Mouse (Mus musculus) limb, embryonic 11.5 days (tissue): Measurements from ENCODE around the gene Orm2. TPM values are rescaled to one million over a fixed set of nuclear protein-coding genes. Genes with fewer than 3 reads are reported as not detected.

Experiments
- ATAC-seq: fragments of 200-750 bp; cut with Nextera tagmentation; 2 replicates; pipeline ENCODE4 v1.8.0; 2017; ENCODE audit warnings: low read depth; ENCODE audit not compliant: insufficient number of reproducible peaks, low FRiP score, low TSS enrichment
- DNase-seq: peaks from one replicate; pipeline ENCODE4 v3.0.0-alpha.2; 2015; ENCODE audit warnings: low spot score
- H3K27ac ChIP-seq: fragments of 300-500 bp; sonication (generic); replicated peaks from 2 replicates; pipeline ENCODE4 v1.5.1; 2014; ENCODE audit warnings: low read depth, mild to moderate bottlenecking, low read length
- H3K27me3 ChIP-seq: fragments of 300-500 bp; sonication (generic); 2 replicates; pipeline ENCODE4 v1.6.1; 2014; ENCODE audit warnings: mild to moderate bottlenecking, low read length, mixed read lengths; ENCODE audit not compliant: control insufficient read depth, insufficient read depth
- H3K36me3 ChIP-seq: fragments of 300-500 bp; sonication (generic); 2 replicates; pipeline ENCODE4 v1.6.1; 2014; ENCODE audit warnings: mild to moderate bottlenecking, low read length, moderate library complexity, mixed read lengths; ENCODE audit not compliant: control insufficient read depth, insufficient read depth
- H3K4me1 ChIP-seq: fragments of 300-500 bp; sonication (generic); 2 replicates; pipeline ENCODE4 v1.6.1; 2014; ENCODE audit warnings: low read length, mixed read lengths; ENCODE audit not compliant: control insufficient read depth, insufficient read depth
- H3K4me2 ChIP-seq: fragments of 300-500 bp; sonication (generic); 2 replicates; pipeline ENCODE4 v1.6.1; 2014; ENCODE audit warnings: low read depth, mild to moderate bottlenecking, moderate library complexity; ENCODE audit not compliant: severe bottlenecking
- H3K4me3 ChIP-seq: fragments of 300-500 bp; sonication (generic); 2 replicates; pipeline ENCODE4 v1.5.1; 2014; ENCODE audit warnings: low read depth, low read length
- H3K9ac ChIP-seq: fragments of 300-500 bp; sonication (generic); 2 replicates; pipeline ENCODE4 v1.6.1; 2014; ENCODE audit warnings: mild to moderate bottlenecking, low read length
- H3K9me3 ChIP-seq: fragments of 300-500 bp; sonication (generic); 2 replicates; pipeline ENCODE4 v1.6.1; 2016; ENCODE audit warnings: low read length; ENCODE audit not compliant: control insufficient read depth
- WGBS: fragments of 180-500 bp; shearing (Covaris S2); extraction: QIAGEN DNeasy Blood & Tissue Kit; methylation state at CpG from one replicate; pipeline ENCODE4 v1.1.7; 2014; 5-methylcytosine and 5-hydroxymethylcytosine counted together
- polyA plus RNA-seq: library from polyadenylated mRNA; unstranded; fragments of >200 nt; fragmentation: Nextera tagmentation; extraction: Ambion mirVana; gene quantifications from 2 replicates; pipeline ENCODE4 v1.2.1, GENCODE M21; 2014

Gene Orm2
- polyA plus RNA-seq, 1 experiment from 2014 or later = not detected

- Histone ChIP-seq H3K4me3 (no peak overlapping the region), H3K9ac (no peak overlapping the region), H3K27ac (no peak overlapping the region), H3K4me2 (no peak overlapping the region), H3K9me3 (no peaks in the 10 kb centered on the region), H3K27me3 (no peaks in the 10 kb centered on the region), H3K36me3 (peaks cover 5% of the 10 kb centered on the region; the same call in 1 of the 2 replicates), H3K4me1 (no peaks in the 10 kb centered on the region)
- DNase-seq = peak; percentile 92
- WGBS = 11% methylated on average over 4 of the region's 4 CpGs
- ATAC-seq = no peak
These were observed 6.3 kb downstream of the Orm2 start for GRCm38 (mm10) chr4:63368577-63368976.

DNA sequence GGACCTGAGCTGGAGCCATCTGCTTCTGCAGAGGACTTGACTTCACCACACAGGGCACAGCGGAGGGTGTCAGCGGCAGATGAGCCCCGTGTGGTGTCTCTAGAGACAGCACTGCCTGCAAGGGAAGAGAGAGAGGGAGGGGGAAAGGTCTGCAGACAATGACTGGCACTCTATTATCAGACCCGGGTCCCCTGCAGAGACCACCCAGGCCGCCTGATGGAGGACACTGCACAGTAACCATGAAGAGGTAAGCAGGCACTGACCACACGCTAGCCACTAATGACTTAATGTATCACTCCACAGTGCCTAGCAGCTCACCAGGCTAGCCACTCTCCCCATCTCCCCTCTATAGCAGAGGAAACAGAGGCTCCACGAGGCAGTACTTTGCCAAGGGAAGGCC is 8.6 kb downstream of the Orm2 start:
- WGBS = 63% methylated on average over 7 of the region's 7 CpGs
- no peaks in the 10 kb centered on the region for H3K4me1 ChIP-seq
- H3K4me3 ChIP-seq = no peak overlapping the region
- H3K36me3 ChIP-seq = peaks cover 10% of the 10 kb centered on the region; the same call in 1 of the 2 replicates
- H3K27ac ChIP-seq = no peak overlapping the region
- ATAC-seq (no peak), DNase-seq (no peak)
- no peaks in the 10 kb centered on the region for H3K27me3 ChIP-seq
- H3K9me3 ChIP-seq = no peaks in the 10 kb centered on the region
- H3K9ac ChIP-seq = no peak overlapping the region
- no peak overlapping the region for H3K4me2 ChIP-seq

- Histone ChIP-seq H3K27me3 (no peaks in the 10 kb centered on the region), H3K9me3 (no peaks in the 10 kb centered on the region), H3K36me3 (peaks cover 13% of the 10 kb centered on the region; the same call in 1 of the 2 replicates), H3K4me3 (no peak overlapping the region), H3K27ac (no peak overlapping the region), H3K4me1 (no peaks in the 10 kb centered on the region), H3K4me2 (no peak overlapping the region), H3K9ac (no peak overlapping the region)
- ATAC-seq (no peak), DNase-seq (peak; percentile 54)
- WGBS = 72% methylated on average over 3 of the region's 3 CpGs
These were observed 9.6 kb downstream of the Orm2 start for GRCm38 (mm10) chr4:63371890-63372289.

- Histone ChIP-seq H3K4me2 (no peak overlapping the region), H3K36me3 (peaks cover 13% of the 10 kb centered on the region; the same call in 1 of the 2 replicates), H3K4me3 (no peak overlapping the region), H3K9me3 (no peaks in the 10 kb centered on the region), H3K4me1 (no peaks in the 10 kb centered on the region), H3K27ac (no peak overlapping the region), H3K27me3 (no peaks in the 10 kb centered on the region), H3K9ac (no peak overlapping the region)
- ATAC-seq = no peak
- WGBS = 89% methylated on average over 8 of the region's 8 CpGs
- no peak for DNase-seq
These were observed 11.2 kb downstream of the Orm2 start for GRCm38 (mm10) chr4:63373404-63373803.

DNA sequence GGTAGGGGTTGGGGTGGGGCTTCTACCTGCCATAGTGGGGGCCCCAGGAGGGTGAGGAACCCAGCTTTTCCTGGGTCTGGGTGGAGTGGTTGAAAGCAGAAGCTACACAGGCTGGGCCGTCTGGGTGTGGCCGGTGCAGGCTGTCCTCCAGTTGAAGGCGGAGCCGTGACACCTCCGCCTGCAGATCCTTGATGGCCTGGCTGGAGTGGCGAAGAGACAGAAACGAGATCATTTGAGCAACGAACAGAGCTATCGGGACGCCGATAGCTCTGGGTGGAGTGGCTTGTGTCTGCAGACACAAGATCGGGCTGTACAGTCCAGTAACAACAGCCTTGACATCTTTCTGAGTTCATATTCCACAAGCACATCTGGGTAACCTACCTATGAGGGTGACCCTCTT is 12.1 kb downstream of the Orm2 start:
- WGBS = 64% methylated on average over 12 of the region's 12 CpGs
- Histone ChIP-seq H3K4me3 (no peak overlapping the region), H3K4me2 (no peak overlapping the region), H3K36me3 (peaks cover 14% of the 10 kb centered on the region), H3K4me1 (no peaks in the 10 kb centered on the region), H3K27ac (no peak overlapping the region), H3K9me3 (no peaks in the 10 kb centered on the region), H3K9ac (no peak overlapping the region), H3K27me3 (no peaks in the 10 kb centered on the region)
- DNase-seq (no peak), ATAC-seq (no peak)

- 46% methylated on average over 1 of the region's 1 CpGs for WGBS
- DNase-seq (no peak), ATAC-seq (no peak)
- Histone ChIP-seq H3K27me3 (no peaks in the 10 kb centered on the region), H3K4me2 (no peak overlapping the region), H3K4me3 (no peak overlapping the region), H3K9me3 (no peaks in the 10 kb centered on the region), H3K36me3 (peaks cover 18% of the 10 kb centered on the region), H3K27ac (no peak overlapping the region), H3K4me1 (no peaks in the 10 kb centered on the region), H3K9ac (no peak overlapping the region)
These were observed 13.1 kb downstream of the Orm2 start for GRCm38 (mm10) chr4:63375367-63375766.

GRCm38 (mm10) chr4:63377483-63377882 is 15.2 kb downstream of the Orm2 start:
- H3K9ac ChIP-seq = no peak overlapping the region
- no peaks in the 10 kb centered on the region for H3K27me3 ChIP-seq
- H3K4me2 ChIP-seq = no peak overlapping the region
- no peaks in the 10 kb centered on the region for H3K9me3 ChIP-seq
- 67% methylated on average over 7 of the region's 7 CpGs for WGBS
- H3K4me3 ChIP-seq = no peak overlapping the region
- H3K27ac ChIP-seq = no peak overlapping the region
- peaks cover 28% of the 10 kb centered on the region for H3K36me3 ChIP-seq
- DNase-seq (no peak), ATAC-seq (no peak)
- no peaks in the 10 kb centered on the region for H3K4me1 ChIP-seq

DNA sequence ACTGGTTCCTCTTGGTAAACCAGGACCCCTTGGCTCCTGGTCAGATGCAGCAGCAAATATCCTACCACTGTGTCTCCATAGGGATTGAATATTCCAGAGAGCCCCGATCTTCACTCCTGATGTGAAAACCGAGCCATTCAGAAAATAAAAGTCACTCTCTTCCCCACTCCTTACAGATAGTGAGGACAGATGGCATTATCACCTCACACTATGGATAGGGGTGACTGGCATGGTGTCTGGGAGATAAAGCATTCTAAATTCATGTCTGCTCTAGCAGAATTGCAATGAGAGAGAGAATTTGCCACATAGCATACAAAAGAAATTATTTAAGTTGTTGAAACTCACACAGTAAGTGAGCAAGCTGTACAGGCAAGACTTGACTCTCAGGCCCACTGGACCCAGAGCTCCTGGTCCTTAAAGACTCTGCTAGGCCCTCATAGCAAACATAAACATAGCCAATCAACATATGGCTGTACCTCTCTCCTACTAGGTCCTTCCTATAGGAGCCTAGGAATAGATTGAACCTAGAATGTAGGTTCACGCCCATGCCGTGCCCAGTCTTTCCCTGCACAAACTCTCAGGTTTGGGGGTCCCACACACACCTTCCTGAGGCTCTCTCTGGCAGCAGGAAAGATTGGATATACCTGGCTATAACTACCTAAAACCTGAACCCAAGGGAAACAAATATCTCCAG is 20.6 kb downstream of the Orm2 start:
- H3K4me3 ChIP-seq = no peak overlapping the region
- WGBS = 92% methylated on average over 4 of the region's 4 CpGs
- no peak for DNase-seq

DNA sequence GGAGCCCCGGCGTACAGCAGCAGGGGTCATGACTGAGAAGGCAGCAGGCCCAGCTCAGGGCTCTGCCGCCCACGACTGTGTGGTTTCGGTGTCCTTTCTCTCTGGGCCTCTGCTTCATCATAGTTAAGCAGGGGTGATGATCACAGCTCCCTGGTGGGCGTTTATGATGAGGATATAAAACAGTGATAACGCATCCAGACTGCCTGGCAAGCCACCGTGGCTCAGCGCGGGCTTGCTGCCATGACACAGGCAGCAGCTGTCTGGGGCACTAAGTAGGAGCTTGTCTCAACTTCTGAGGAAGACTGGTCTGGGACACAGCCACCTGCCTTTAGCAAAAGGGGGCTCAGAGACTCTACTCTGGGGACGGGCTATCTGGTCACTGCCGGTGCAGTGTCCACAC is 21.2 kb downstream of the Orm2 start:
- H3K36me3 ChIP-seq = peaks cover 18% of the 10 kb centered on the region
- 82% methylated on average over 12 of the region's 12 CpGs for WGBS
- H3K27me3 ChIP-seq = no peaks in the 10 kb centered on the region

More for the DNA sequence above, 20.6 kb downstream of the Orm2 start:
- Histone ChIP-seq H3K27ac (no peak overlapping the region), H3K9ac (no peak overlapping the region), H3K4me1 (no peaks in the 10 kb centered on the region), H3K4me2 (no peak overlapping the region), H3K27me3 (no peaks in the 10 kb centered on the region), H3K9me3 (no peaks in the 10 kb centered on the region), H3K36me3 (peaks cover 18% of the 10 kb centered on the region)
- ATAC-seq = no peak

More for the DNA sequence above, 21.2 kb downstream of the Orm2 start:
- Histone ChIP-seq H3K4me1 (no peaks in the 10 kb centered on the region), H3K4me2 (no peak overlapping the region), H3K9ac (no peak overlapping the region), H3K9me3 (no peaks in the 10 kb centered on the region), H3K4me3 (no peak overlapping the region), H3K27ac (no peak overlapping the region)
- no peak for DNase-seq
- no peak for ATAC-seq
